Mouse (Mus musculus): ENCODE measurements around the gene Cox20.
"Not testable (repeated sequence)": the region's sequence is repeated elsewhere in the genome, so short reads cannot be mapped to it uniquely, and the experiment has no call there.

The Cox20 gene

DNA sequence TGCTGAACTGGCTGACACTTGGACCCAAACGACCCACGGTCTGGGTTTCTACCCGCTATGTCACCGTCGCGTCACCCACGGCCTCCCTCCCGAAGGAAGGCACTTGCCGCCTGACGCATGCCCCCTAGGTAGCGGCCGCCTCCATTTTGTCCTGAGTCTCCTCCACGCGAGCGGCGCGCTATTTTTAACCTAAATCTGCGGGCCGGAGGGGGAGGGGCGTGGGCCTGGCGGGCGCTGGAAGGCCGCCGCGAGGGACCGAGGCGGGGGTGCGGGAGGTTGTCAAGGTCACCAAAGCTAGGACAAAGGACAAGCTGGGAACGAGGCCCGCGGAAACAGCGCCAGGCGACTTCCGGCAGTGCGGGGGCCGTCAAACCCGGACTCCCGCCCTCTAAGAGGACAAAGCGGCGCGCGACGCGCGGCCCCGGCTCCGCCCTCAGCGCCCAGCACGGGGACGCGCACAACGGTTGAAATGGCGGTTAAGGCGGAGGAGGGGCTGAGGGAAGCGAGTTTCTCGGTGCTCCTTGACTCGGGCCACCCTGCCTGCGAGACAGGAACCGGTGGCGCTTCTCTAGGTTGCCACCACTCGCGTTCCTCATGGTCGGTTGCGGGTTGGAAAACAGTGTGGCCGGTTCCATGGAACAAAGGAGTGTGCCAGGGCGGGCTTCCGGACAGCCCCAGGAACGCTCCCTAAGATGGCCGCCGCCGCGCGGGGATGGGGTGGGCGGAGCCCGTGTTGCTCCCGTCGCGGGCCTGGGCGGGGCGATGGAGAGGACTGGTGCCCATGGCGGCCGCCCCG, at the start of gene Cox20:
Gene Cox20, plus strand, starts transcription at position 742 of the 796 bp plus-strand sequence.
- DNase-seq (ENCODE audit: low spot score) = peak; percentile 97

DNA sequence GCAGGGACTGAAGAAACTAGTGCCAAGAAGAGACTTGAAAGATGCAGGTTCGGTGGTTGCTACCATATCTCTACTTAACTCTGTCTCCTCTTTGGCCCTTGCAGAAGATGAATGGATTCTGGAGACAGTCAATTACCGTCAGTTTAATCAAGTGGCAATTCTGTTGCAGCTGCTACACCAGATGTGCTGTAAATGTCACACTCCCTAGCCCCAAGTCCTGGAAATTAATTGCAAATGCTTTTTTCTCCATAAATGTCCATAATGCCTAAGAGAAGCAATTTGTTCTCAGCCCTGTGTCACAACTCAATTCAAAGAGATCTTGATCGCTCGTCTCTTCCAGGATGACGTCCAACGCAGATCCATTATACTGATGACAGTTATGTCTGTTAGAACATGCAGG, 48.3 kb upstream of the Cox20 start:
- no peak for DNase-seq (ENCODE audit: low spot score)

DNA sequence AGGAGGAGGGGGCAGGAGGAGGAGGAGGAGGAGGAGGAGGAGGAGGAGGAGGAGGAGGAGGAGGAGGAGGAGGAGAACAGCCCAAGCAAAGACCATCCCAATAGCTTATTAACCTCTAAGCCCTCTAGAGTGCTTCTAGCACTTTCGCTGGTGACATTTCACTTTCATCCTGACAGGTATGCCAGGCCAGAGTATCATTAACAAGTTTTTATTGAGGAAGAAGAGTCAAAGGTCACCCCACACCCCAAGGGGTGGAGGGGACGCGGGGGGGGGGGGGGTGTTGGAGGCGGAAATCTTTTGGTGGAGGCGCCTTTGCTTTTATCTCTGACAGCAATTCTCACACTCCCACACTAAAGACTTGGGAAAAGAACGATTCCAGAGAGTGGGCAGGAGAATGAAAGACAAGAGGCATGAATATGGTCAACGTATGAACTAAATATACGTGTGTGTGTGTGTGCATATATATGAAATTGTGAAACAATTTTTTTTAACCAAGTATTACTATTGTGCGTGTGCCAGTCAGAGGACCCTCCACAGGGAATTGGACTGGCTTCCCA, 43.7 kb upstream of the Cox20 start:
- DNase-seq (ENCODE audit: low spot score) = no peak

DNA sequence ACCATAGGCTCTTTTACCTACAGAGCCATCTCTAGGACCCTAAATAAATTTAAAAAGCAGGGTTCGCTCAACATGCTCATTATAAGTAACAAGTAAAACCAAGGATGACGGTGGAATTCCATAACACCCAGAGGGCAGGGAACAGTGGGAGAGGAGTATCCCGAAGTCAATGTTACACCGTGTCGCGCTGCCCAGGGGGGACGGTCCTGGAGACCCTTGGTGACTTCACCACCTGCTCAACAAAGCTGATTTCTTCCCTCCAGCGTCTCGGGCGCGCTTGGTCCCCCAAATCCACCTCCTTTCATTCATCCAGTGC, 43.2 kb upstream of the Cox20 start:
- DNase-seq (ENCODE audit: low spot score) = no peak

DNA sequence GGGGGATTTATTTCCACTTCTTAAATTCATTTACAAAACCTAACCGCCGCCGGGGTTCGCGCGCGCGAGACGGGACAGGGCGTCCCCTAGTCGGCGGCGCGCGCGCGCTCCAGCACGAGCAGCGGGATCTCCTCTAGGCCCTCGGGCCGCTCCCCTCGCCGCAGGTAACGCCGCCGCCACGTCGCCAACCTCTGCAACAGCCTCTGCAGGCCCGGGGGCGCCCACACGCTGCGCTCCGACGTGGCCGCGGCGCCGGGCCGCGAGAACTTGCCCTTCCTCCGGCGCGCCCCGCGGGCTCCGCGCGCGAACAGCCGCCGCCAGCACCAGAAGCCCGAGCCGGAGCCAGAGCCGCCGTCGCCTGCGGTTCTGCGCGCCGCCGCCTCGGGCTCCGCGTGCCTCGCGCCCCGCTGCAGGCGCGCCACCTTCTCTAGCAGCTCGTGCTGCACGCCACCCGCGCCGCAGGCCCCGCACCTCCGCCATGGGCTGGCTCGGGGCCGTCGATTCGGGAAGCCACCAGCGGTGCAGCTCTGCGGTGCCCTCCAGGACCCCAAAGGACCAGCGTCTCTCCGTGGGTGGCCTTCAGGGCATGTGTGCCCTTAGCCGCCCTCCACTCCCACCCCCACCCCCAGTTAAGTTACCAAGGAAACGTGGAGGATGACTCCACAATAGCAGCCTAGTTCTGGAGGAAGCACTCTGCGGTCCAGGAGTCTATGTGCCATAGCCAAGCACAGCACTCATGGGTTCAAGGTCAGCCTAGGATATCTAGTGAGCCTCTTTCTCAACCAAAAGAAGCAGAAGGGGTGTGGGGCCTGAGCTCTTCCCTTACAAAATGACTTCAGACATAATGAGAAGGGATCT, 42.6 kb upstream of the Cox20 start:
- peak; percentile 72 for DNase-seq (ENCODE audit: low spot score)

DNA sequence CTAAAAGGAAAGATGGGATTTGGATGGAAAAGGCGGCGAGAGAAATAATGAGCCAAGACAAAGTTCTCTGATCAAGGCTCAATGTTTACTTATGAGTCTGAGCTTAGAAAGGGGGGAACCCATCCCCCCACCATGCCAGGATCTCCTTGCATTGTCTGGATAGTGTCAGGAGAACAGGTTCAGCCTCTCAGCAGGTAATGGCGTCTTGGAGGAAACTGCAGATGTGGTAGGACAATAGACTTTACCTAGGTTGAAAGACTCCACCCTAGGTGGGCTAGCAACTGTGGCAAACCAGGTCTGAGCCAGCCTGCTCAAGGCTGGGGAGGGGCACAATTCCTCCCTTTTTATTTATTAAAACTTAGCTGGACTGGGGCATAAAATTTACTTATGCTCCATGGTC, 35.6 kb upstream of the Cox20 start:
- not testable (repeated sequence) for DNase-seq (ENCODE audit: low spot score)

DNA sequence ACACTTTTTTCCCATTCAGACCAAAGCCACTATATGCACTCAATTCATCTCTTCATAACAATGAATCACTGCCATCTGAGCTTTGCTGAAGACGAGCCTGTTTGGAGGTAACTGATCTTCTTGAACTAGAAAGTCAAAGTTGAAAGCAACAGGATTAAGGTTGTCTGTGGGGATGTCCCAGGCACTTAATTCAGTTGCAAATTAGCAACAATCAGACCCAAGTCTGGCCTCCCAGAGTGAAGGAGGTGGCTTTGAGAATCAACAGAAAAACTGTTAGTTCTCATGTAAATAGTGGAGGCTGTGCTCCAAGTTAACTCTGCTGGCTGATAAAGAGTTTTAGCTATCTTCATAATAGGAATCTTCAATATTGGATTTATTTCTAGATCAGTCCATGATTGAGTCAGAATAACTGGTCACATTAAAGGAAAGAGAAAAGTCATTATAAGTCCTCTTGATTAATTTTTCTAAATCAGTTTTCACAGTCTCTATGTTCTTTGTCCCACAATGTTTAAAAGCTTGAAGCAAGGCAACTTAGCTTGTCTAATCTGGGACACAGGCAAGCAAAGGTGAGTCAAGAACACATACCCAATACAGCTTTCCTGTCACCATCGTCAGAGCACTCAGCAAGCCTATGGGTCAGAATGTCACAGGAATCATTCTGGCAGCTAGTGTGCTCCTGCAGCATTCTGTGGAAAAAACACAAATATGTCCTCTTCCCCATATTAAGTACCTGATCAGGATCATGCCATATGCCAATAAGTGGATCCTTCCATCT, 34.8 kb upstream of the Cox20 start:
- DNase-seq (ENCODE audit: low spot score) = no peak

DNA sequence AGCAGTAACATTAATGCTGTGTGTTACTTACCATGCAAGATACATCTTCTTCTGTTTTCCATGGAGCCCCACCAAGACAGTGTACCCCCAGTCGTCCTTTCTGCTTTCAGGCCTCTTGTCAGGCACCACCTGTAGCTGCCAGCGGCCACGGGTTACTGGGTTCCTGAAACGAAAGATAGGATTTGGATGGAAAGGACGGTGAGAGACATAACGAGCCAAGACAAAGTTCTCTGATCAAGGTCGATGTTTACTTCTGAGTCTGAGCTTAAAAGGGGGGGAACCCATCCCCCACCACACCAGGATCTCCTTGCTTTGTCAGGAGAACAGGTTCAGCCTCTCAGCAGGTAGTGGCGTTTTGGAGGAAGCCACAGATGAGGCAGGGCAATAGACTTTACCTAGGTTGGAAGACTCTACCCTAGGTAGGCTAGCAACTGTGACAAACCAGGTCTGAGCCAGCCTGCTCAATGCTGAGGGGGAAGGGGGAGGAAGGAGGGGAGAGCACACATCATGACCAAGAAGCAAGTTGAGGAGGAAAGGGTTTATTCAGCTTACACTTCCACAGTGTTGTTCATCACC, 31.2 kb upstream of the Cox20 start:
- DNase-seq (ENCODE audit: low spot score) = no peak

DNA sequence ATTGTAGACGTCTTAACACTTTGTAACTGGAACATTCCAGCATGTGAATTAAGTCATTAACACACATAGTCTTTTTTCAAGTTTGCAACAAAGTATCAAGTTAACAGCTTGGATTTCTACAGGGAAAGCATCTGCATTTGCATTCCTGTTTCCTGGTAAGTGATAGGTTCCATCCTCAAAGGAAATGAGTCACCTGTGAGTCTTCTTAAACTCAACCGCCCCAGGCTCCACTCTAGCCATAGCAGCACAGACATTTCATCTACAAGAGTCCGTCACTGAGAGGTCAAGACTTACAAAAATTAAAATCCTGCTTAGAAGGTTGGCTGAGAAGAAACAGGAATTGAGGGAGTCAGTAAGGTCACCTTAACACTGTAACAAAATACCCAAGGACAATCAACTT, 27.2 kb upstream of the Cox20 start:
- DNase-seq (ENCODE audit: low spot score) = no peak

DNA sequence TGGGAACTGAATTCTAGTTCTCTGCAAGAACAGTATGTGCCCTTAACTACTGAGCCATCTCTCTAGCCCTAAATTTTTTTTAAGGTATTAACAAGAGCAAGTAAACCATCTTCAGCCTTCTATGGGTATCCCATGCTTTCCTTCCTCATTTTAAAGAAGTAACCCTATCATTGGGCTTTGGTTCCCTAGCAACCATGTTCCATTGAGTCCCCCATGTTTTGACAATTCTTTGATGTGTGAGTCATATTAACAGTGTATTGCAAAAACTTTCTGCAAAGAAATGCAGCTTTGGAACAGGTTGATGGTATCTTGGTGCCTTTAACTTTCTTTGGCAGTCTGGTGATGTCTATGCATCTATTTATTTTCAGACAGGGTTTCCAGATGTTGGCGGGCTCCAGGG, 24.9 kb upstream of the Cox20 start:
- no peak for DNase-seq (ENCODE audit: low spot score)

DNA sequence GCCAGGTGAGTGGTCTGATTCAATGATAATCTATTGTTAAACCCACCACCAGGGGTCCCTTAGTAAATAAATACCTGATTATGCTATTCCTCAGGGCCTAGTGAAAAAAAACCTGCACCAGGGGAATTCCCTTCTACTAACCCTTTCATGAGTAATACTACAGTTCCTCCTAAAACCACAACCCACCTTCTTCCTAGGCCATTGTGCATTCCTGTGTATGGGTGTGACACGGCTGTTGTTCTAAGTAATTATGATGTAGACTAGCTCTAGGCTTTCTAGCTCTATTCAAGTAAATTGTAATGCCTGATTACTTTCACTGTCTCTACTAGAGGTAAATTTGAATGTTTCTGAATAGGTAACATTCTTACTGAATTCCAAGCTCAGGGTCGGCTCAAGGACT, 17.7 kb upstream of the Cox20 start:
- DNase-seq (ENCODE audit: low spot score) = not testable (repeated sequence)

DNA sequence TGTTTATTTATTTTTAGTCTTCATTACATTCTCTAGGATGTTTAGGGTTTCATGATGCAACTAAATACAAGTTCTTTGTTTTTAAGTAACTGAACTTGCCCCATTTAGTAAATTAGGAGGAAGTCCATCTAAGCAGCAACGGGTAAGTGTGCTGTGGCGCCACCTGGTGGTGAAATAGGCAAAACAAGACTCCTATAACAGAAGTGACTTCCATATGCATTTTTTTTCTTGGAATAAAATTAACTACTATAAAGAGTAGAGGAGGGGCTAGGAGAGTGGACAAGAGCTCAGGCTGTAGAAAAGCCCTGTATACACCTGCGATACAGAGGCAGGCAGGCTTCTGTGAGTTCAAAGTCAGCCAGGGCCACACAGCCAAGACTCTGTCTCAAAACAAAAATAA, 15.5 kb upstream of the Cox20 start:
- peak; percentile 81 for DNase-seq (ENCODE audit: low spot score)

DNA sequence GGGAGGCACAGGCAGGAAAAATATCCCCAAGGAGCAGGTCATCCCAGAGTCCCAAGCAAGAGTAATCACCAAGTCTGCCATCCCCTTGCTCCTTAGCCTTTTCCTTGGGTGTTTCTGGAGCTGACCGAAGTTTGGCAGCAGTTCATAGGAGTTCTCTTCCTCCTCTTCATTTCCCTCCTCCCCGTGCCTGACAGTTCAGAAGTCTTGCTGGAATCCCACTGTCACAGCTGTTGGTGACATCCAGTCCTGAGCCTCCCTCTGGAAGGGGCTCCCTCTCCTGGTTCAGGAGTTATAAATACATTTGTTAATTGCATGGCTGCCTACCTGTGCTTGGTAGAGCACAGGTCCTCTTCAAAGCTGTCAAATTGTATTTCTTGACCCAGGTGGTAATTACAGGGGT, 9.4 kb upstream of the Cox20 start:
- no peak for DNase-seq (ENCODE audit: low spot score)

DNA sequence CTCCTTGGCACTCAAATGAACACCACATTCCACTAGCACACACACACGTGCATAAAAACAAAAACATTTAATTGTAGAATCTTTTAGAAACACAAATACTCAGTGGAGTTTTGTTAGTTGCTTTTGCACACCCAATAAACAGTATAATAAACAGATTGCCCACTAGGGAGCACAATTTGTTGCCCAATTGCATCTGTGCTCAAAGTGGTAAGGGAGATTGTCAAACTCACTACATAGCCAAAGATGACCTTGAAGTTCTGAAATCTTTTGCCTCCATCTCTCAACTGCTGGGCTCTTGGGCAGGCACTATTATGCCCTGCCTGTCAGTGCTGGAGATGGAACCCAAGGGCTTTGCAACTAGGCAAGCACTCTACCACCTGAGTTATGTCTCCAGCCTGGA, 8.8 kb upstream of the Cox20 start:
- DNase-seq (ENCODE audit: low spot score) = peak; percentile 80

DNA sequence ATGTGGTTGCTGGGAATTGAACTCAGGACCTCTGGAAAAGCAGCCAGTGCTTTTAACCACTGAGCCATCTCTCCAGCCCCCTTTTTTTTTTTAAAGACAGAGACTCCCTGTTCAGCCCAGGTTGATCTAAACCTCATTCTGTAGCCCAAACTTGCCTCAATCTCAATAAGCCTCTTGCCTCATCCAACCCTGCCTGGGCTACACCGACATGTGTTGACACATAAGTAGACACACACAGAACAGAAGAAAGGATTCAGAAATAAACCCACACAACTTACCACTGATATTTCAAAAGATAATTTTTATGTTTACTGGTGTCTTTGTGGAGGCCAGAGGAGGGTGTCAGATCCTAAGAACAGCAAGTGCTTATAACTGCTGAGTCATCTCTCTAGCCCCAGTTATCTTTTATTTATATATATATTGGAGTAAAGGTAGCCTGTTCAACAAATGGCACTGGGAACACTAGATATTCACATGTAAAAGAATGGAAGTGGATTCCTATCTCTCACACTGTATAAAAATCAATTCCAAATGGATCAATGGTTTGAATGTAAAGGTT, 5.8 kb upstream of the Cox20 start:
- no peak for DNase-seq (ENCODE audit: low spot score)

DNA sequence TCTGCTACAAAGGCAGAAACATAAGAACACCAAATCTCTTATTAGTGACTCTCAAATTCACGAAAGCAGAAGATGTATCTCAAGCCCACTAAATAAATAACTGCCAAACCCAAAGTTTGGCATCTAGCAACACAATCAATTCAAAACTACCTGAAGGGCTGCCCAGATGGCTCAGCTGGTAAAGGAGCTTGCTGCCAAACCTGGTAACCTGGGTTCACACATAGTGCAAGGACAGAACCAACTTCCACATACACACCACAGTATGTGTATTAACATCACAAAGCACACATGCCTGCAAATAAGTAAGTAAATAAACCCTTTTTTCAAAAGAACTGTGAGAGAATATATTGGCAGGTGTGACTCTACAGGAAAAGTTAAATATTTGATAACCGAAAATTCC, 4.7 kb upstream of the Cox20 start:
- no peak for DNase-seq (ENCODE audit: low spot score)

DNA sequence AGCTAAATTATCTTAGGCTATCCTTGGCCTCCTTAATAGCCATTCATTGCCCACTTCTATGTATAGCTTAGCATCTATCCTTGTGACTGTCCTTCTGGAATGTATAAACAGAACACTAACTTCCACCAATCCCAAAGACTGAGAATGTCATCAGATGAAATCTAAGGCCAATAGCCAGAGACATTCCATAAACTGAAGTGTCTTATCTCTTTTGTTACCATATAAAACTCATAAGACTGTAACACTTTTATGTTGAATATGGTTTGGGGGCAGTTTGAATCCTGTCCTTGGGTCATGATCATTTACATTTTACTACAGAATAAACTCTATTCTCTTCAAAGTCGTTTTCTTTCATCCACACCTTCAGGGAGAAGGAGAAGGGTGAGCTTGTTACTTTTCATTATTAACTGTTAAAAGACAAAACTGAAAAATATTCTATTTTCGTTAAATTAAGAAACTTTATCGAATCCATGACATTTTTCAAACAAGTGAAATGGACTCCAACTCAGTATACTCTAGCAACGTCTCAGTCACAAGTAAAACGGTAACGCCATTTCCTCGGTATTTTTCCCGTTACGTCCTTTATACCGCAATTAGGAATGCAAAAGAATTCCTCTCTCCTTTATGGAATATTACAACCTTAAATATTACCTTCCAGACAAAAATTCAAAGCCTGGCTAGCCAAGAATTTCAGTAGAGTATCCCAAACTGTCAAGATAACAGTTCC, 1.5 kb upstream of the Cox20 start:
- DNase-seq (ENCODE audit: low spot score) = no peak

DNA sequence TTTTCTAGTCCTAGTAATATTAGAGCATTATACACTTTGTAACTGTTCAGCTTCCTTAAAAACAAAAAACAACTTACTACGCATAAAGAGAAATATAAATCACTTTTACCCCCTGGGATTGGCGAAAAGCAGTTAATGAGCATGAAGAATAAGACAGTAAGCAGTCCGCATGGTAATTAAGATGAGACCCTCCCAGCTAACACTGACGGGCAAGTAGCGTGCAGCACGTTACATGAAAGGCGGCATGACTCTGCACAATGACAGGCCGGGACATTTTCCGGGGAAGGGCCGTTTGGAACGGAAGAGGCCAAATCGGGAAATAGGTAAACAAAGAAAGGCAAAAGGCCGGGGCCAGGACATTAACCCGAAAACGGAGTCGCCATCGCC, 935 bp upstream of the Cox20 start:
- DNase-seq (ENCODE audit: low spot score) = no peak

DNA sequence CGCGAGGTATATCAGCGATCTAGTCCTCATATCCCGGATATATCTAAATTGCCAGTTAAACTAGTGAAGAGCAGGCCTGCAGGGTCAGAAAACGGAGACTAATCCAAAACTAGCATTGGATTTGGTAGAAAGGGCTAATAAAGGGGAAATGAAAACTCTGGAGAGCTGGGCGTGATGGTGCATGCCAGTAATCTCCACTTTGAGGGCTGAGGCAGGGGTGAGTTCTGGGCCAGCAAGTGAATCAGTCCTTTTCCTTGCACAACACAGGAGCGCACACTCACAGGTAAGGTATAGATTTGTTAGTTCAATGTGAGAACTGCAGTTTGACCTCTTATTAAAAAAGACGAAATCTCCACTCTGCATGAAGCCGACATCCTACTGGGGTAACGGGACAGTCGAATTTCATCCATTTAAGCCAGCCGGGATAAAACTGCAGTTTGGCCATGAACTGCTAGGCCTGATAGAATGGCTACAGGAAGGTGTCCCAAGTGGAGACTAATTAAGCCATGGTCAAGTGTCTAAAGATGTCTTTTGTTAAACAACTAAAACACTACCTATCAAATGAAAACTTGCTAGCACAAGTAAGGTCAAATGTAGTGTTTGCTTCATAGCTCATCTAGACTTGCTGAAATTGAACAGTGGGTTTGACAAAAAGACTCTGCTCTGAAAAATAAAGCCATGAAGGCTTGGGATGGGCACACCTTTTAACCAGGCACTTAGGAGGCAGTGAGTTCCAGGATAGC, 536 bp downstream of the Cox20 start:
- no peak for DNase-seq (ENCODE audit: low spot score)

DNA sequence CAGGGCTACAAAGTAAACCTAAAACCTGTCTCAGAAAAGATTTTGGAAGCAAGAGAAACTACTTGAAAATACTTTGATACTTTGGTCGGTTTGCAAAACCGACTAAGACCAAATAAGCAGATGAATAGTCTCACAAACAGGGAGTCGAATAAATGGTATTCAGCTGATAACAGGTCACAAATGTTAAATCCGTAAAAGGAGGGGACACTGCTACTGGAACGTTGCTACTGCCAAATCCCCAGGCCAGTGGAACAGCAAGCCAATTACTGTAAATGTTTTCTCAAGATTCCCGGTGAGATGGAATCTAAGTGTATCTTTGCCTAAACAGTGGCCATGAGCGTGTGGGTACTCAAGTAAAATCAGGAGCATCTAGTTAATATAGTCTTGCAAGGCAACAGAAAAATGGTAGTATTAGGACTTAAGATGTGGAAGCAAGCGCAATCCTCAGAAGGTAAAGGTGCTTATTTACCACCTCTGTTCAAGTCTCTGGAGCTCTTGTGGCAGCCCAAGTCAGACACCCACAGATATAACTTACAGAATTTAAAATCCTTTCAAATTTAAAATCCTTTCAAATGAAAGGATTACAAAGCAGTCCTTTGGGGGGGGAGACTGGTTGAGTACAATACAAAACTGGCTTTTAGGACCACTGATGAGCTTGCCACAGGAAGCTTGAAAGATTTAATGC, 1.2 kb downstream of the Cox20 start:
- no peak for DNase-seq (ENCODE audit: low spot score)

Measured in retina, embryonic 14.5 days (tissue).